Mouse (Mus musculus) midbrain, postnatal 0 days (tissue): ENCODE results near the gene Cdk9. TPM values are rescaled to one million over a fixed set of nuclear protein-coding genes. Genes with fewer than 3 reads are reported as not detected.

ENCODE experiments used
- ATAC-seq: fragments of 200-750 bp; cut with Nextera tagmentation; 2 replicates; pipeline ENCODE4 v1.8.0; 2017; ENCODE audit warnings: moderate number of reproducible peaks, mild to moderate bottlenecking, moderate TSS enrichment, moderate library complexity; ENCODE audit not compliant: low FRiP score
- DNase-seq: peaks from one replicate; pipeline ENCODE4 v3.0.0-alpha.2; 2015; ENCODE audit warnings: low spot score
- H3K27ac ChIP-seq: fragments of 300-500 bp; sonication (generic); 2 replicates; pipeline ENCODE4 v1.5.1; 2014; ENCODE audit warnings: low read depth, mild to moderate bottlenecking, low read length, mixed read lengths
- H3K27me3 ChIP-seq: fragments of 300-500 bp; sonication (generic); 2 replicates; pipeline ENCODE4 v1.6.1; 2014; ENCODE audit warnings: low read length, control low read depth, mixed read lengths; ENCODE audit not compliant: insufficient read depth
- H3K36me3 ChIP-seq: fragments of 300-500 bp; sonication (generic); 2 replicates; pipeline ENCODE4 v1.6.1; 2014; ENCODE audit warnings: low read length, control low read depth, mixed read lengths; ENCODE audit not compliant: insufficient read depth
- H3K4me1 ChIP-seq: fragments of 300-500 bp; sonication (generic); 2 replicates; pipeline ENCODE4 v1.6.1; 2014; ENCODE audit warnings: mild to moderate bottlenecking, control low read depth, antibody characterized with exemption, low read length, mixed read lengths; ENCODE audit not compliant: insufficient read depth
- H3K4me2 ChIP-seq: fragments of 300-500 bp; sonication (generic); 2 replicates; pipeline ENCODE4 v1.6.1; 2014; ENCODE audit warnings: low read depth, mild to moderate bottlenecking, low read length, mixed read lengths; ENCODE audit not compliant: poor library complexity, severe bottlenecking
- H3K4me3 ChIP-seq: fragments of 300-500 bp; sonication (generic); 2 replicates; pipeline ENCODE4 v1.5.1; 2014; ENCODE audit warnings: low read depth, mild to moderate bottlenecking, low read length, moderate library complexity
- H3K9ac ChIP-seq: fragments of 300-500 bp; sonication (generic); replicated peaks from 2 replicates; pipeline ENCODE4 v1.6.1; 2014; ENCODE audit warnings: mild to moderate bottlenecking, low read length, moderate library complexity, mixed read lengths; ENCODE audit not compliant: poor library complexity, severe bottlenecking
- H3K9me3 ChIP-seq: fragments of 300-500 bp; sonication (generic); 2 replicates; pipeline ENCODE4 v1.6.1; 2016; ENCODE audit warnings: low read length, control low read depth
- CTCF ChIP-seq: IDR thresholded peaks from 2 replicates; pipeline ENCODE4 v1.5.1; 2016; ENCODE audit warnings: antibody characterized with exemption, mild to moderate bottlenecking
- WGBS: fragments of 180-500 bp; shearing (Covaris S2); extraction: QIAGEN DNeasy Blood & Tissue Kit; methylation state at CpG from one replicate; pipeline ENCODE4 v1.1.7; 2014; 5-methylcytosine and 5-hydroxymethylcytosine counted together
- polyA plus RNA-seq: library from polyadenylated mRNA; unstranded; fragments of >200 nt; fragmentation: Nextera tagmentation; extraction: Ambion mirVana; gene quantifications from 2 replicates; pipeline ENCODE4 v1.2.1, GENCODE M21; 2015
- total RNA-seq: library from RNA; depleted of rRNA; stranded (reverse); fragments of >200 nt; gene quantifications from 2 replicates; pipeline ENCODE4 v1.2.3, GENCODE M21; 2014

The Cdk9 gene
- total and polyA plus RNA-seq, 2 experiments from 2014 or later: 59.4 to 88.1 TPM

DNA sequence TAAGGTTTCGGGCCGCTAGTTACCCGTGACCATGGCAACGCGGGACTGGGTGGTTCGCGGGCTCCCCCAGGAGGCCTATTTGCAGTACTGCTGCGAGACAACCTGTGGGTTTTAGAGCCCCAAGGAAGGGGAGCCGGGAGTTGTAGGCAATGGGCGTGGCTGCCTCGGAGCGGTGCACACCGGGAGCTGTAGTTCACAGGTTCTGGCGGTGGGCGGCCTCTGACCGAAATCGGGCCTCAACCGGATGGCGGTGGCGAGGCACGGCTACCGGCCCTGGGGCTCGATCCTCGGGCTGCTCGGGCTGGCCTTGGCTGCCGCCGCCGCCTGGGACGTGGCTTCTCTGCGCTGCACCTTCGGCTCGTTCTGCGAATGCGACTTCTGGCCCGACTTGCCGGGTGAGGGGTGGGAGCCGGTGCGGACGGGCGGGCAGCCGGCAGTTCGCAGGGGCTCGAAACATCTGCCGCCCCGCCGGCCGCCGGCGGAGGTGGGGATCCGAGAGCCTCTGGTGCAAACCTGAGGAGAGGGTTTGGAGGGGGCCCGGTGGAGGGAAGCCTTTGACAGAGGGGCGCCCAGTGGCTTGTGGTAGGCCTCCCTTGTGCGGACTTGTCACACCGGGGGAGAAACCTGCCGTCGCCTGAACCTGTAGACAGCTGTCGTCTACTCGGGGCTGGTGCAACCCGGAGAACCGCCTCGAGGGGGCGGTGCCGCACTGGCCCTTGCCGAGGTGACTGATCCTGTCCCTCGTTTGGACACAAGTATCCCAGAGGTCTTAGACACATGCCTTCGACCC lies 44.4 kb upstream of the Cdk9 start, which contains the start of gene Tor2a:
Gene Tor2a, plus strand, starts transcription at position 179 of the 790 bp plus-strand sequence.
- H3K4me1 ChIP-seq: no peaks in the 10 kb centered on the region
- WGBS: under 1% methylated on average over 65 of the region's 66 CpGs
- peak within 1 kb of the TSS; percentile 75 for H3K4me3 ChIP-seq
- peak within 1 kb of the TSS; percentile 97 for H3K9ac ChIP-seq
- H3K9me3 ChIP-seq: no peaks in the 10 kb centered on the region
- no peaks in the 10 kb centered on the region for H3K27me3 ChIP-seq
- peak within 1 kb of the TSS; percentile 61 for H3K4me2 ChIP-seq
- DNase-seq: peak; percentile 98
- peak; percentile 94 for TF ChIP-seq CTCF
- peak within 1 kb of the TSS; percentile 98 for H3K27ac ChIP-seq
- peak; percentile 93 for ATAC-seq
- peaks cover 41% of the 10 kb centered on the region for H3K36me3 ChIP-seq

DNA sequence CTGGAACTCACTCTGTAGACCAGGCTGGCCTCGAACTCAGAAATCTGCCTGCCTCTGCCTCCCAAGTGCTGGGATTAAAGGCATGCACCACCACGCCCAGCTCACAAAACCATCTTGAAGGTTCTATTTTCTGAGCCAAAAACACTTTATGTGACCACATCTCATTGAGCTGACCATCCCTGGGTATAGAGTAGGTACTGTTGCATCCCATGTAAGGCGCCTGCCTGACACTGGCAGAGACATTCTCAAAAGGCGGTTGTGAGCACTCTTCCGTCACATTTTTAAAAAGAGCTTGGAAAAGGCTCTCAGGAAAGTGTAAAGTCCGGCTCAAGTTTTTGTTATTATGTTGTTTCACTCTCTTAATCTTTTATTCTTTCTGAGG lies 43.8 kb upstream of the Cdk9 start:
- no peaks in the 10 kb centered on the region for H3K4me1 ChIP-seq
- no peak for ATAC-seq
- no peak overlapping the region for H3K9ac ChIP-seq
- whole genome bisulfite sequencing: 29% methylated on average over 6 of the region's 6 CpGs
- no peaks in the 10 kb centered on the region for H3K9me3 ChIP-seq
- peaks cover 43% of the 10 kb centered on the region for H3K36me3 ChIP-seq
- no peak for TF ChIP-seq CTCF
- no peak overlapping the region for H3K27ac ChIP-seq
- H3K27me3 ChIP-seq: no peaks in the 10 kb centered on the region
- peak overlapping the region; percentile 75; the same call in 1 of the 2 replicates for H3K4me3 ChIP-seq
- 0 out of 2 replicates have a peak overlapping the region, but pooled peaks have one; percentile 61 for H3K4me2 ChIP-seq
- DNase-seq: no peak

DNA sequence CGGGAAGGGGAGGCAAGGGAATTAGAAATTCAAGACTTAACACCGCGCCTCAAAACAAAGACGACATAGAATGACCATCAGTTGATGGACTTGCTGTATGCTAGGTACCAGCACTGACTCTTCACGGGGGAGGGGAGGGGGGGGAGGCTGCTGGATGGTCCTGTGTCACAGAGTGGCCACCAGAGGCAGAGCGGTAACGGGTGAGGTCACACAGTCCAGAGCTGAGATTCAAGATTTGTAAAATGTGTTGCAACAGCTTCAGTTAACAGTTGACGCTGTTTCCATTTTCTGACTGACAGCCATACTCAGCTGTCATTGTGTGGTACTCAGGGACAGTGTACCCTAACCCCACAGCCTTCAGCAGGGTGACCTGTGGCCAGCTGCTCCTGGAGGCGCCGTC lies 39.3 kb upstream of the Cdk9 start:
- H3K4me2 ChIP-seq: no peak overlapping the region
- H3K27ac ChIP-seq: no peak overlapping the region
- DNase-seq (peak; percentile 35), ATAC-seq (no peak)
- H3K36me3 ChIP-seq: peaks cover 49% of the 10 kb centered on the region
- no peak overlapping the region for H3K9ac ChIP-seq
- no peaks in the 10 kb centered on the region for H3K9me3 ChIP-seq
- no peaks in the 10 kb centered on the region for H3K27me3 ChIP-seq
- H3K4me1 ChIP-seq: 0 out of 2 replicates have a peak, but pooled peaks cover 4% of the 10 kb centered on the region
- TF ChIP-seq CTCF: peak; percentile 60
- no peak overlapping the region for H3K4me3 ChIP-seq
- 63% methylated on average over 10 of the region's 10 CpGs for WGBS

DNA sequence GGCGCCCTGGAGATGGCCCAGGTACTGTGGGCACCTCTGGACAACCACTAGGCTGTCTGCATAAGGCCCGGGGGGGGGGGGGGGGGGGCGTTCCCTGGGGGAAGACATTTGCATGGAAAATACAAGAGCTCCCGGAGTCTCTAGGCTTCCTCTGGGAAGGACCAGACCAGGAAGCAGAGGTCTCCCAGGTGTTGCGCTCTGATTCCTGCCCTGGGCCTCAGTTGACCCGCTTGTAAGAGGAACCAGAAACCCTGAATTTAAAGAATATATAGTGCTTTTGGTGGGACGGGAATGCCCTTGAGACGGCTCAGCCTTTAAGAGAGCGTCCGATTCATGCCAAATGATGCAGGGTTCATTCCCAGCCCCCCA lies 38.8 kb upstream of the Cdk9 start:
- WGBS: 35% methylated on average over 8 of the region's 10 CpGs
- TF ChIP-seq CTCF: no peak
- ATAC-seq: no peak
- no peaks in the 10 kb centered on the region for H3K27me3 ChIP-seq
- H3K4me1 ChIP-seq: 0 out of 2 replicates have a peak, but pooled peaks cover 4% of the 10 kb centered on the region
- H3K4me3 ChIP-seq: 0 out of 2 replicates have a peak overlapping the region, but pooled peaks have one; percentile 6
- DNase-seq: no peak
- no peaks in the 10 kb centered on the region for H3K9me3 ChIP-seq
- H3K27ac ChIP-seq: no peak overlapping the region
- peaks cover 55% of the 10 kb centered on the region for H3K36me3 ChIP-seq
- H3K4me2 ChIP-seq: peak overlapping the region; percentile 16
- H3K9ac ChIP-seq: no peak overlapping the region

DNA sequence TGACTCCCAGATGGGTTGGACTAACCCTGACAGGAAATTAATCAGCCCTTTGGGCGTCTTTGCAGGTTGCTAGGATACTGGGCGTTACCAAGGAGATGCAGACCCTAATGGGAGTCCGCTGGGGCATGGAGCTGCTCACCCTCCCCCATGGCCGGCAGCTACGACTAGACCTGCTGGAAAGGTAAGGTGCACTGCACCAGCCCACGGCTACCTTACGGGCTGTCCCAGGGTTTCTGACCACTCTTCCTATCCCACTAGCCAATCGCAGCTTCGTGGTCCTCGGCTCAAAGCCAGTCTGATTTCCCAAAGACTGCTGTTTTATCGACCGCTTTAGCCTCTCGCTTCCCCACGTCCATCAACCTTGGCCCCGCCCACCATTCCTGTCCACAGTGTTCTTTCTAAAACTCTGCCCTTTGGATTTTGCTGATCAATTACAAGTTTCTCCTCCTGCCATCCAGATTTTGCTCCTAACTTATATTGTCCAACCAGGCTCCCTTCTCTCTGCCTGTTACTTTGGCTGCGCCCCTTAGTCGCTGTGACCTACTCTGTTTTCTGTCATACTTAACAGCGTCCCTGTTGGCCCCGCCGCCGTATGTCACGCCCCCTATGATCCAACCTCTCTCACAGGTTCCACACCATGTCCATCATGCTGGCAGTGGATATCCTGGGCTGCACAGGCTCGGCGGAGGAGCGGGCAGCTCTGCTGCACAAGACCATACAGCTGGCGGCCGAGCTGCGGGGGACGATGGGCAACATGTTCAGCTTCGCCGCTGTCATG lies 38.2 kb upstream of the Cdk9 start:
- no peak for TF ChIP-seq CTCF
- peak; percentile 56 for ATAC-seq
- no peaks in the 10 kb centered on the region for H3K9me3 ChIP-seq
- 0 out of 2 replicates have a peak overlapping the region, but pooled peaks have one; percentile 14 for H3K9ac ChIP-seq
- peak; percentile 62 for DNase-seq
- H3K4me2 ChIP-seq: peak overlapping the region; percentile 16
- no peak overlapping the region for H3K27ac ChIP-seq
- 0 out of 2 replicates have a peak overlapping the region, but pooled peaks have one; percentile 6 for H3K4me3 ChIP-seq
- H3K27me3 ChIP-seq: no peaks in the 10 kb centered on the region
- H3K36me3 ChIP-seq: peaks cover 60% of the 10 kb centered on the region
- 14% methylated on average over 31 of the region's 31 CpGs for WGBS
- 0 out of 2 replicates have a peak, but pooled peaks cover 4% of the 10 kb centered on the region for H3K4me1 ChIP-seq
